Mouse (Mus musculus) spleen, embryonic (tissue): ENCODE measurements around the gene Gm39115.

ENCODE experiments used
- CTCF ChIA-PET: fragments of 350-600 bp; sonication (Branson Sonifier 250); formaldehyde crosslinking; loops from one replicate; lab custom pipeline; 2022; lab: Charles Lee

The Gm39115 gene

DNA sequence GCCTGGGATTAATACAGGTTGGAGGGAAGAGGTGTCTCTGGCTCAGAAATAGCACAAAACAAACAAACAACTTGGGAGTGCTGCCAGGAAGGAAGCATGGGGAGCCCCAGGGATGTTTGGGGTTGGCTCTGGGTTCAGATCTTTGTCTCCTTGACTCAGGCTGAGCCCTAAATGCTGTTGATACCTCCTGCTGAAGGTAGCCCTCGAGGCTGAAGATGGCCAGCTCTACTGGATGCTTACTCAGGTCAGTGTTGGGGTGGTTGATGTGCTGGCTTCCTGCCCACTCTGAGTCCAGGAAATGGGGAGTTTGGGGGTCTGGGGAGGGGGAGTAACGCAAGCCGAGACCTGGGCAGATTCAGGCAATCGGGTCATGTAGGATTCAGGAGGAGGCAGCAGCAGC lies 39.1 kb downstream of the Gm39115 start:
- CTCF ChIA-PET, result interaction anchor here (2.1 kb wide), 1 partner anchor 26 kb away, joined by 4 read pairs; no protein-coding TSS in a partner anchor

DNA sequence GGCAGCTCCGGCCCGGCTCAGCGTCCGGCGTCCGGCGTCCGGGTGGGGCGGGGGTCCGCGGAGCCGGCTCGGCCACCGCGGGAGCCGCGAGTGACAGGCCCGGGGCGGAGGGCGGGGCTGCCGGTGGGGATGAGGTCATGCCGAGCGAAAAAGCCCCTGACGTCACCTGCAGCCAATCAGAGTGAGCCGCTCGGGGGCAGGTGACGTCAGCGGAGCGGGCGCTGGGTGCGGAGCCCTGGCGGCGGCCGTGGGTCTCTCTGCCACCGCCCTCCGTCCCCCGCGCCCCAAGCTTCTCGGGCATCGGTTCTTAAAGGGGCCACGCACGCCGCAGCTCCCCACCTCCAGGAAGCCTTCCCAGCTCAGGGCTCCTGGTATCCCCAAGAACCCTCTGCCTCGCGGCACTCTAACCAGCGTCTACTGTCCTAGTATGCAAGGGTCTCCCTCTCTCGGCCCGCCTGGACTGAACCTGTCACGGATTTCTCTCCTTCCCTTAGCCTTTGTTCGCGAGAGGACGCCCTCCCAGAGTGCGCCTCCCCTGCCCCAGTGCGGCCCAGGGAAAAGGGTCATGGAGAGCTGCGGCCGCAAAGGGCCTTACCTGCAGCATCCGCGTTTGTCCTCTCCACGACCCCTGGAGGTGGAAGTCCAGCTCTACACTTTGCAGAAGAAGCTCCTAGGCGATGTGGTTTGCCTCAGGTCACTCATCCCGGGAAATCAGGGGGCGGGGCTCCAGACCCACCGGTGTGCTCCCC lies 40.5 kb downstream of the Gm39115 start, which contains the start of gene Dusp8:
TSS of gene Dusp8 (minus strand) at position 661 of the 749 bp plus-strand sequence.
- CTCF ChIA-PET, result interaction anchor here (1.0 kb wide), 1 partner anchor 10 kb away, joined by 3 read pairs; no protein-coding TSS in a partner anchor

DNA sequence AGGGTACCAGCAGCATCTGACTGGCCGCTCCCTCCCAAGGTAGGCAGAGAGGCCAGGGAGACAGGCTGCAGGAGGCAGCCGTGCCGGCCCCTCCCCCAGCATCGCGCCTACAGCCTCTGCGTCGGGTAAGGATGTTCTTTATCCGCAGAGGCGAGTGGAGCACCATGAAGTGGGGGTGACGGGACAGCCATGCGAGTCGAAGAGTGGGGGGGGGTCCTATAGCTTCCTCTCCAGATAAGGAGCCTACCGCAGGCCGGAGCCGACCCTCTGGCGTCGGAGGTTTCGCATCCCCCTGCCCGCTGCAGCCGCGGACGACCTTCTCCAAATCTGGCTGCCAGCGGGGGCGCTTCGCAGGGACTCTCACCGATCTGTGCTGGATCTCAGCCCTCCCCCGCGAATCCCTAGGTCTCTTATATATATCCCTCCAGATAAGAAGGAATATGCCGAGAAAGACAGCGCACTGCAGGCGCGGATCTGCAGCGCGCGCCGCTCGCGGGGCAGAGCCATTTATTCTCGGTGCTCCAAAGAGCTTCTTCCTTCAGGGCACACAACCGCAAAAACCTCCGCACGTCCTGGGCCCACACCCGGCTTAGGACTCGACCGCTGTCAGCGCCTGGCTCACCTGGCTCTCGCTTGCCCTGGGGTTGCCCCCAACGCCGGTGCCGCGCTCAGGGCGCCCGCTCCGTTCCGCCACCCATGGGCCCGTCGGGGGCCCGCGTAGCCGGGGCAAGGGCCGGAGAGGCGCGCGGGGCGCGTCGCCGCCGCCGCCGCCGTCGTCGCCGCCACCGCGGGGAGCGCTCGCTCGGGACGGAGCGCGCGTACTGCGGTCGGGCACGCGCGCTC lies 41.3 kb downstream of the Gm39115 start:
- CTCF ChIA-PET, result interaction anchor here (1.0 kb wide), 1 partner anchor 9 kb away, joined by 3 read pairs; no protein-coding TSS in a partner anchor

DNA sequence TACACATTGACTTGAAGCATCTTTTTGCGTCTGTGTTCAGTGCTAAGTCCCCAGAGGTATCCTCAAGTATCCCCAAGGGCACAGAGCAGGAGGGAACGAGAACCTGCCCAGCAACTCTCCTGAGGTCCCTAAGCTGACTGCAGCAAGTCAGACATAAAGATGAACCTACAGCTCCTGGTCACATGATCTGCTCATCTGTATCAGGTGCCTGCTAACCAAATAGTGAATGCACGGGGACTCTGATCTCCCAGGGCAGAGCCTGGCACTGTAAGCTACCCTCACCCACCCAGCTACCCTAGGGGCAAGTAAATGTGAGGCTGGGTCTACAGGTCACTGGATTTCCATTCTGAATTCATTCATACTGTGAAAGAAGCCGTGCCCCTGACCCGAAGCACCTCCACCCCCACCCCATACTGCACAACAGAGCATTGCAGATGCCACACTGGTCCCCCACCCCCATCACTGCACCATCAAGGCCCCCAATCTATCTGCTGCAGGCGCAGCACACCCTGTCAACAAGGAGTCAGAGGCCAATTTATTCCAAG lies 42.1 kb downstream of the Gm39115 start:
- CTCF ChIA-PET, result no interaction called here

DNA sequence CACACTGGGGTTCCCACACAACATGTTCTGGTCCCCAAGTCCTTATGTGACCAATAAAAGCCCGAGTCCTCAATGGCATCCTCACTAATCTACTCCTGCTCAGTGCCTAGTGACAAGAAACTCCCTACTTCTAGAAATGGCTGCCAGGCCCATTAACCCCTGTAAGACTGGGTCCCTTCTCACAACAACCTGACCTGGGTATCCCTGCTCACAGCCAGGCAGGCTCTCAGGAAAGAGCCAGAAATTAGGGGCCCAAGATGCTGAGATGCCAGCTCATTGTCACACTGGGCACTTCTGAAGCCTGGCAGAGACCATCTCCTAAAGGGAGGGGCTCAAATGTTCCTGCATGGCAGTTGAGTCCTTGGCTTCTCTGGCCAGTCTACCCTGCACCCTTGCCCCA lies 42.8 kb downstream of the Gm39115 start:
- CTCF ChIA-PET, result no interaction called here

DNA sequence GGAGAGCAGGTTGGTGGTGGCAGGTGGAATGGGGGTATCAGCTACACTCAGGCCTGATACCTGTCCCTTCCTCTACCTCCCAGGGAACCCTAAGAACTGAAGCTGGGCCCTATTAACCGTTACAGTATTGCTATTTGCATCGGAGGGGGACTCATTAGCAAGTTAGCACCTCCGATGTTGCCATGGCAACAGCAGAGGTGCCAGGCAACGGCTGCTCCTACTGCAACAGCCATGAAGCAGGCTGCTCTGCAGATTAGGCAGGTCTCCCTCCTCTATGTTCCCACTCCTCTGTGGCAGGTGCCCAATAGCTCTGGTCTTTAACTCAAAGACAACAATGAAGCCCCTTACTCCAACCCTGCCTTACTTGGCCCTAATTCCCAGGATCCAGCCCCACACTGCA lies 44.0 kb downstream of the Gm39115 start:
- CTCF ChIA-PET, result no interaction called here

DNA sequence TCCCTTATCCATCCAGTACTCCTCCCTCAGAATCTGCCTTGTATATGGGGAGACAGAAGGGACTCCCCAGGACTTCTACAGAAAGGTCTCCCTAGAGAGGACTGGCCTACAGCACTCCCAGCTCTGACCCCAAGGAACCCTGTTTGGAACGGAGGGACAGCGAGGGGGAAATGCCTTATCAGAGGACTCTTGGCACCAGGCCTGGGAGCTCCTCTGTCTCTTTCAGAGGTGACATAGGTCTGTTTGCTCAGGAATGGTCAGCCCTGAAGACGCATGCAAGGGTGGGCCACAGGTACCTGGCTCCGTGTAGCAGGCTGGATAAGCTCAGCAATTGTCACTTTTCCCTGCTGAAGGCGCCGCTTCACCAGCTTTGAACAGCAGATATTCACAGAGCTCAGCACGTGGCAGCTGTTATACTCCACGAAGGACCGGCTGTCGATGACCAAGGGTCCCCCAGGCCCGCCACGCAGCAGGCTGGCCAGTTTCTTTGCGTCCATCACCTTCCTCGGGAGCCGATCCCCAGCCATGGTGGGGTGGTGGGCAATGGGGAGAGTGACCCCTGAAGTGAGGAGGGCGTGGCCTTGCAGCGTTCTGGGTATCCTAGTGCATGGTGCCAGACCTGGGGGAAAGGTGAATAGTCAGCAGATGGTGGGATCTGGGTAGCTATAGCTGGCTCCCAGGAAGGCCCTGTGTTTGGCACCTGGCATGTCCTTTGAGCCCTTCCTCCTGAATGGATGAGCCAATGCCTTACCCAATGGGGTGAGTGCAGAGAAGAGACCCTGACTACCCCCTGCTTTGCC lies 46.0 kb downstream of the Gm39115 start:
- CTCF ChIA-PET, result no interaction called here

DNA sequence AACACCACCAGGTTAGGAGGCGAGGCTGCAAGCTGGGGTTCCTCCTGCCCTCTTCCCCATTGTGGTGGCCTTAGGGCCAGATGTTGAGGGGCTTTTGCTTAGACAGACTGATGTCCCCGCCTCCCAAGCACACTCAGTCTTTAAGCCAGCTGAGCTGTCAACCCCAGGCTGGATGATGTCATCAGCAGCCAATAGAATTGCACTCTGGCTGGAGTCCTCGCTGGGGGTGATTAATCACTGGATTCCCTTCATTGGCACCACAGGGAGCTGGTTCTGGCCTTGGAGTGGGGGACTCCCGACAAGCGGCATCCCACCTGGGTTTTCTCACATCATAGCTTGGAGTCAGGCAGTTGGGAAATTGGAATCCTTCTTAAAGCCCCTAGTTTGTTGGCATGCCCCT lies 46.9 kb downstream of the Gm39115 start:
- CTCF ChIA-PET, result no interaction called here

DNA sequence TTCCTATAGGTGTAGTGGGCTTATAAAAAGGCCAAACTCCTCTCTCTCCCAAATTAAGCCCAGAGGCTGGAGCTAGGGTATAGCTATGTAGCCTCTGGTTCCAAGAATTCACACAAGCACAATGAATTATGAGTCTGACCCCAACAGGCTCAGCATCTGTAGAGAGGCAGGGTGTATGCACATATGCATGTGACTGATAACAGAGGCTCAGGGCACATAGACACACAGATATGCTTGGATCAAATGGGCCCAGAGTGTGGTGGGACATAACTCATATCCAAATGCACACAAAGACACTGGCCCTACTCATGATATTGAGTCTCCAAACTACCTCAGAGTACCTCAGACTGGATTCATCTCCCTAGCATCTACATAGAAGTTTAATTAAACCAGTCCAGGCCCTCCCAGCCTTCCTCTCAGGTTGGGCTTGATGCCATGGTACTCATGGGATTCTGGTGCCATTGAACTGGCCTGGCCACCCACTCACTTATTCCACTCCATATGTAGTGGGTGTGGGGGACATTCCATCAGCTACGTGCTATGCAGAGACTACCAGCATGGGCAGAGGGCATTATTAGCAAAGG lies 48.7 kb downstream of the Gm39115 start:
- CTCF ChIA-PET, result no interaction called here

DNA sequence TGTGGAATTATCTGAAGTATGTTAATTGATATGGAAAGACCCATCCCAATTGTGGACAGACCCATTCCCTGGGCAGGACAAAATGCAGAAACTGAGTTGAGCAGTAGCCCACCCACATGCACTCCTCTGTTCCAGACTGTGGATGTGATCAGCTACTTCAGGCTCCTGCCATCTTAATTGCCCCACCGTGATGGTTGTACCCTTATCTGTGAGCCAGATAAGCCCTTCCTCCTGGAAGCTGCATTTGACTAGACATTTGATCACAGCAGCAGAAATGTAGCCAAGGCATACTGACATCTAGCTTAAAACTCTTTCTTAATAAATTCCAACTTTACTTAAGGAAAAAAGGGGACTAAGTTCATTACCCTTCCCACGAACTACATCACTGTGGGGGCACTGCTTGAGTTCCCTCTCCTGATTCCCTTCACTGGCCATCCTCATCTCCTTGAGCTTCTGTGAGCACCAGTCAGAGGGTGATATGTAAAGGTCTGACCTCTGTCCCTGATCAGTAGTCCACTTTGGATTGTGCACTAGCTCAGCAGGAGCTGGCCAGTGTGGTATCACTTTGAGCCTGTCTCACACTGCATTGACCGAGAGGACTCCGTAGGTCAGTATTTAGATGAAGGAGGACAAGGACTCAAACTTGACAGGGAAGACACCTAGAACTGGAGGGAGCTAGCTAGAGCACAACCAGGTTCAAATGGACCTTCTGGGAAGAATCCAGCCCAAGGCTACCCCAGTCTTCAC lies 49.5 kb downstream of the Gm39115 start:
- CTCF ChIA-PET, result no interaction called here
